Mouse (Mus musculus): ENCODE measurements around the gene 1700018B08Rik. TPM values are rescaled to one million over a fixed set of nuclear protein-coding genes. Genes with fewer than 3 reads are reported as not detected.

The 1700018B08Rik gene
- polyA plus RNA-seq, 1 experiment from 2014 or later: 0.24 TPM

GRCm38 (mm10) chr8:121558538-121558937 lies 14.4 kb upstream of the 1700018B08Rik start:
- Histone ChIP-seq H3K4me2 (no peak overlapping the region), H3K9me3 (replicated peaks; ENCODE audit: control insufficient read depth, low read length) (no peaks in the 10 kb centered on the region), H3K4me3 (ENCODE audit: low read depth, low read length) (no peak overlapping the region), H3K4me1 (ENCODE audit: control insufficient read depth, insufficient read depth, low read length) (peaks cover 15% of the 10 kb centered on the region), H3K27ac (ENCODE audit: low read depth, low read length) (no peak overlapping the region), H3K36me3 (ENCODE audit: control insufficient read depth, insufficient read depth, low read length) (peaks cover 10% of the 10 kb centered on the region; the same call in 1 of the 2 replicates), H3K9ac (ENCODE audit: low read depth, low read length) (no peak overlapping the region), H3K27me3 (ENCODE audit: control insufficient read depth, insufficient read depth, low read length) (no peaks in the 10 kb centered on the region)
- WGBS (ENCODE audit: insufficient replicate concordance): 85% methylated on average over 16 of the region's 16 CpGs
- ATAC-seq (replicated peaks; ENCODE audit: insufficient number of reproducible peaks, low FRiP score, low TSS enrichment): no peak

GRCm38 (mm10) chr8:121557746-121558145 lies 13.6 kb upstream of the 1700018B08Rik start:
- H3K4me2 ChIP-seq: no peak overlapping the region
- H3K27ac ChIP-seq (ENCODE audit: low read depth, low read length): no peak overlapping the region
- no peak overlapping the region for H3K4me3 ChIP-seq (ENCODE audit: low read depth, low read length)
- no peak overlapping the region for H3K9ac ChIP-seq (ENCODE audit: low read depth, low read length)
- H3K4me1 ChIP-seq (ENCODE audit: control insufficient read depth, insufficient read depth, low read length): peaks cover 7% of the 10 kb centered on the region
- WGBS (ENCODE audit: insufficient replicate concordance): 82% methylated on average over 11 of the region's 11 CpGs
- H3K9me3 ChIP-seq (replicated peaks; ENCODE audit: control insufficient read depth, low read length): no peaks in the 10 kb centered on the region
- H3K36me3 ChIP-seq (ENCODE audit: control insufficient read depth, insufficient read depth, low read length): peaks cover 14% of the 10 kb centered on the region; the same call in 1 of the 2 replicates
- no peaks in the 10 kb centered on the region for H3K27me3 ChIP-seq (ENCODE audit: control insufficient read depth, insufficient read depth, low read length)
- no peak for ATAC-seq (replicated peaks; ENCODE audit: insufficient number of reproducible peaks, low FRiP score, low TSS enrichment)

- peaks cover 8% of the 10 kb centered on the region; the same call in 1 of the 2 replicates for H3K4me1 ChIP-seq (ENCODE audit: control insufficient read depth, insufficient read depth, low read length)
- H3K4me2 ChIP-seq: no peak overlapping the region
- H3K4me3 ChIP-seq (ENCODE audit: low read depth, low read length): no peak overlapping the region
- H3K9me3 ChIP-seq (replicated peaks; ENCODE audit: control insufficient read depth, low read length): no peaks in the 10 kb centered on the region
- H3K27me3 ChIP-seq (ENCODE audit: control insufficient read depth, insufficient read depth, low read length): no peaks in the 10 kb centered on the region
- H3K27ac ChIP-seq (ENCODE audit: low read depth, low read length): no peak overlapping the region
- peaks cover 18% of the 10 kb centered on the region; the same call in 1 of the 2 replicates for H3K36me3 ChIP-seq (ENCODE audit: control insufficient read depth, insufficient read depth, low read length)
- H3K9ac ChIP-seq (ENCODE audit: low read depth, low read length): no peak overlapping the region
- WGBS (ENCODE audit: insufficient replicate concordance): 93% methylated on average over 32 of the region's 32 CpGs
- ATAC-seq (replicated peaks; ENCODE audit: insufficient number of reproducible peaks, low FRiP score, low TSS enrichment): no peak
Measured at GRCm38 (mm10) chr8:121553831-121554475, 9.8 kb upstream of the 1700018B08Rik start.

GRCm38 (mm10) chr8:121552506-121552905 lies 8.4 kb upstream of the 1700018B08Rik start:
- no peak overlapping the region for H3K9ac ChIP-seq (ENCODE audit: low read depth, low read length)
- no peak for ATAC-seq (replicated peaks; ENCODE audit: insufficient number of reproducible peaks, low FRiP score, low TSS enrichment)
- no peak overlapping the region for H3K27ac ChIP-seq (ENCODE audit: low read depth, low read length)
- H3K9me3 ChIP-seq (replicated peaks; ENCODE audit: control insufficient read depth, low read length): no peaks in the 10 kb centered on the region
- no peaks in the 10 kb centered on the region for H3K27me3 ChIP-seq (ENCODE audit: control insufficient read depth, insufficient read depth, low read length)
- H3K4me1 ChIP-seq (ENCODE audit: control insufficient read depth, insufficient read depth, low read length): peaks cover 8% of the 10 kb centered on the region; the same call in 1 of the 2 replicates
- H3K36me3 ChIP-seq (ENCODE audit: control insufficient read depth, insufficient read depth, low read length): peaks cover 18% of the 10 kb centered on the region; the same call in 1 of the 2 replicates
- no peak overlapping the region for H3K4me3 ChIP-seq (ENCODE audit: low read depth, low read length)
- 86% methylated on average over 9 of the region's 9 CpGs for WGBS (ENCODE audit: insufficient replicate concordance)
- H3K4me2 ChIP-seq: no peak overlapping the region

- H3K4me2 ChIP-seq: no peak overlapping the region; the same call in 1 of the 2 replicates
- H3K27me3 ChIP-seq (ENCODE audit: control insufficient read depth, insufficient read depth, low read length): no peaks in the 10 kb centered on the region
- ATAC-seq (replicated peaks; ENCODE audit: insufficient number of reproducible peaks, low FRiP score, low TSS enrichment): no peak
- WGBS (ENCODE audit: insufficient replicate concordance): 51% methylated on average over 24 of the region's 24 CpGs
- no peak overlapping the region for H3K27ac ChIP-seq (ENCODE audit: low read depth, low read length)
- H3K36me3 ChIP-seq (ENCODE audit: control insufficient read depth, insufficient read depth, low read length): peaks cover 18% of the 10 kb centered on the region; the same call in 1 of the 2 replicates
- H3K4me3 ChIP-seq (ENCODE audit: low read depth, low read length): no peak overlapping the region
- H3K4me1 ChIP-seq (ENCODE audit: control insufficient read depth, insufficient read depth, low read length): peaks cover 8% of the 10 kb centered on the region; the same call in 1 of the 2 replicates
- H3K9ac ChIP-seq (ENCODE audit: low read depth, low read length): no peak overlapping the region
- H3K9me3 ChIP-seq (replicated peaks; ENCODE audit: control insufficient read depth, low read length): no peaks in the 10 kb centered on the region
Measured at GRCm38 (mm10) chr8:121551065-121551985, 7.2 kb upstream of the 1700018B08Rik start.

- Histone ChIP-seq H3K9ac (ENCODE audit: low read depth, low read length) (no peak overlapping the region), H3K27me3 (ENCODE audit: control insufficient read depth, insufficient read depth, low read length) (no peaks in the 10 kb centered on the region), H3K4me1 (ENCODE audit: control insufficient read depth, insufficient read depth, low read length) (peaks cover 8% of the 10 kb centered on the region; the same call in 1 of the 2 replicates), H3K4me3 (ENCODE audit: low read depth, low read length) (no peak overlapping the region), H3K27ac (ENCODE audit: low read depth, low read length) (no peak overlapping the region), H3K9me3 (replicated peaks; ENCODE audit: control insufficient read depth, low read length) (no peaks in the 10 kb centered on the region), H3K4me2 (no peak overlapping the region), H3K36me3 (ENCODE audit: control insufficient read depth, insufficient read depth, low read length) (peaks cover 16% of the 10 kb centered on the region; the same call in 1 of the 2 replicates)
- 83% methylated on average over 6 of the region's 6 CpGs for WGBS (ENCODE audit: insufficient replicate concordance)
- no peak for ATAC-seq (replicated peaks; ENCODE audit: insufficient number of reproducible peaks, low FRiP score, low TSS enrichment)
Measured at GRCm38 (mm10) chr8:121550056-121550455, 5.9 kb upstream of the 1700018B08Rik start.

GRCm38 (mm10) chr8:121547132-121547531 lies 3.0 kb upstream of the 1700018B08Rik start:
- no peak overlapping the region for H3K4me2 ChIP-seq
- no peak overlapping the region for H3K9ac ChIP-seq (ENCODE audit: low read depth, low read length)
- no peak overlapping the region for H3K27ac ChIP-seq (ENCODE audit: low read depth, low read length)
- no peaks in the 10 kb centered on the region for H3K9me3 ChIP-seq (replicated peaks; ENCODE audit: control insufficient read depth, low read length)
- 0 out of 2 replicates have a peak, but pooled peaks cover 4% of the 10 kb centered on the region for H3K36me3 ChIP-seq (ENCODE audit: control insufficient read depth, insufficient read depth, low read length)
- no peak overlapping the region for H3K4me3 ChIP-seq (ENCODE audit: low read depth, low read length)
- 0 out of 2 replicates have a peak, but pooled peaks cover 7% of the 10 kb centered on the region for H3K27me3 ChIP-seq (ENCODE audit: control insufficient read depth, insufficient read depth, low read length)
- no peak for ATAC-seq (replicated peaks; ENCODE audit: insufficient number of reproducible peaks, low FRiP score, low TSS enrichment)
- 4% methylated on average over 7 of the region's 7 CpGs for WGBS (ENCODE audit: insufficient replicate concordance)
- H3K4me1 ChIP-seq (ENCODE audit: control insufficient read depth, insufficient read depth, low read length): peaks cover 8% of the 10 kb centered on the region; the same call in 1 of the 2 replicates

- Histone ChIP-seq H3K27me3 (ENCODE audit: control insufficient read depth, insufficient read depth, low read length) (peaks cover 10% of the 10 kb centered on the region; the same call in 1 of the 2 replicates), H3K27ac (ENCODE audit: low read depth, low read length) (no peak overlapping the region), H3K4me2 (no peak overlapping the region), H3K36me3 (ENCODE audit: control insufficient read depth, insufficient read depth, low read length) (no peaks in the 10 kb centered on the region), H3K9me3 (replicated peaks; ENCODE audit: control insufficient read depth, low read length) (no peaks in the 10 kb centered on the region), H3K9ac (ENCODE audit: low read depth, low read length) (no peak overlapping the region; the same call in 1 of the 2 replicates), H3K4me1 (ENCODE audit: control insufficient read depth, insufficient read depth, low read length) (no peaks in the 10 kb centered on the region), H3K4me3 (ENCODE audit: low read depth, low read length) (no peak overlapping the region)
- 44% methylated on average over 11 of the region's 11 CpGs for WGBS (ENCODE audit: insufficient replicate concordance)
- ATAC-seq (replicated peaks; ENCODE audit: insufficient number of reproducible peaks, low FRiP score, low TSS enrichment): no peak
Measured at GRCm38 (mm10) chr8:121544936-121545335, 816 bp upstream of the 1700018B08Rik start.

Measured in heart, embryonic 11.5 days (tissue).